Mouse (Mus musculus) gastrocnemius, postnatal 10 days (tissue): ENCODE data around the gene Map3k12. TPM values are rescaled to one million over a fixed set of nuclear protein-coding genes. Genes with fewer than 3 reads are reported as not detected.
A peak's percentile ranks its signal among the peaks of the same experiment; 100 is the strongest.

Source experiments
- DNase-seq: peaks from one replicate; pipeline ENCODE4 v3.0.0; 2021; ENCODE audit warnings: mixed read lengths
- total RNA-seq, 2 experiments: library from RNA; stranded (reverse); gene quantifications; 2 replicates each; pipeline ENCODE4 v1.2.3; 2021

Map3k12 gene
- total RNA-seq, 2 experiments from 2014 or later, result 3.8 to 4.9 TPM

GRCm38 (mm10) chr15:102458904-102459317 lies 58.0 kb downstream of the Map3k12 start, which contains the start of gene Prr13:
Gene Prr13 (plus strand): TSS chr15:102459028.
- DNase-seq, result peak; percentile 71

- no peak for DNase-seq
Measured at GRCm38 (mm10) chr15:102458050-102458736, 58.7 kb downstream of the Map3k12 start.

GRCm38 (mm10) chr15:102455993-102456392 lies 60.9 kb downstream of the Map3k12 start:
- DNase-seq, result no peak

GRCm38 (mm10) chr15:102451666-102452430 lies 65.0 kb downstream of the Map3k12 start:
- peak; percentile 27 for DNase-seq

DNA sequence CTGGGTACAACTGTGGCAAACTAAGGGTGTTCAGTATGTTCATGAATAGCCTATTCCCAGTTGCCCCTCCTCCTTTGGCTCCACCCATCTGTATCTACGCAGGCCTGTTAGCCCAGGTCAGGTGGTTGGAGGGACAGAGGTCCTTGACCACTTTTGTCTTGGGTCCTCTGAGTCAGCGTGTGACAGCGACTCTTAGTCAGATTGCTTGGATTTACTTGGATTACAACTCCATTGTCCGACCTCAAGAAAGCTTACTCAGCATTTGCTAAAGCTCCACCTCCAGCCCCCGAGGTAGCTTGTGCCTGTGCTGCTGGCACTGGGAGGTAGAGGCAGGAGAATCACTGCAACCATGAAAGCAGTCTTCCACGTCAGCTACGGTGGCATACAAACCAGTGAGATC lies 65.9 kb downstream of the Map3k12 start:
- DNase-seq, result no peak

DNA sequence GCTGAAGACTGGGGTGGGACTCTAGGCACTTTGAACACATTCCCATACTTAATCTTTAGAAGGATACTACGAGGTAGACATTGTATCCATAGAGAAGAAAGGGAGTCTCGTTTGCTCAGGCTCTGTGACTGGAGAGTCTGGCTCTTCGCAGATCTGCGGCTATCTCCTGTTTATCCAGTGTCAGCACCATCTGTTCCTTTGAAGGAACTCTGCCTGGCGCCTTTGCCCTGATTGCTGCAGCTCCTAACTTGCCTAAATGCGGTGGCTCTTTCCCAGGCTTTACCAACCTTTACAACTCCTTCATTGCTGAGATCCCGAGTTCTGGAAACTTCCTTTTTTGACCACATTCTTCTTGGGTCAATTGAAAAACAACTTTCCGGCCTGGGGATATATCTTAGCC lies 67.5 kb downstream of the Map3k12 start:
- DNase-seq, result no peak

Other genes starting within 250 kb of the Map3k12 start
- not detected for gene Gm9918, start 246.5 kb downstream of the Map3k12 start, total RNA-seq
- 10 to 100 TPM; 16.1 to 17.6 TPM for gene Mfsd5, start 237.6 kb downstream of the Map3k12 start, total RNA-seq
- gene Espl1, start 220.8 kb downstream of the Map3k12 start, total RNA-seq, result 1 to 10 TPM; 5.3 to 7.8 TPM
- 100 to 1,000 TPM; 278 to 289 TPM for gene Pfdn5, start 190.9 kb downstream of the Map3k12 start, total RNA-seq
- 10 to 100 TPM; 18.7 to 20.8 TPM for gene Myg1, start 185.4 kb downstream of the Map3k12 start, total RNA-seq
- 10 to 100 TPM in 1 of 2 experiments, 1 to 10 TPM in 1; 7.8 to 11.1 TPM for gene Aaas, start 166.3 kb downstream of the Map3k12 start, total RNA-seq
- 1 to 10 TPM in 1 of 2 experiments, under 1 TPM in 1; 0.14 to 7.4 TPM for gene Sp7, start 149.9 kb downstream of the Map3k12 start, total RNA-seq
- gene Sp1, start 110.9 kb downstream of the Map3k12 start, total RNA-seq, result 10 to 100 TPM; 32.9 to 43.2 TPM
- 1 to 10 TPM; 4.1 to 5.8 TPM for gene Amhr2, start 71.7 kb downstream of the Map3k12 start, total RNA-seq
- 10 to 100 TPM; 11.3 to 14.5 TPM for gene Prr13, start 58.0 kb downstream of the Map3k12 start, total RNA-seq
- 100 to 1,000 TPM; 476 to 508 TPM for gene Pcbp2, start 46.5 kb downstream of the Map3k12 start, total RNA-seq
- gene Gm10337, start 13.3 kb downstream of the Map3k12 start, total RNA-seq, result not detected
- gene Tarbp2, start 1.1 kb upstream of the Map3k12 start, total RNA-seq, result 10 to 100 TPM; 45.7 to 49.2 TPM
- 1 to 10 TPM; 1.2 to 3.4 TPM for gene Npff, start 7.9 kb upstream of the Map3k12 start, total RNA-seq
- under 1 TPM in 1 of 2 experiments, not detected in 1; 0.56 TPM for gene Gm28047, start 108.0 kb upstream of the Map3k12 start, total RNA-seq
- 10 to 100 TPM; 62.9 to 79.6 TPM for gene Atf7, start 108.4 kb upstream of the Map3k12 start, total RNA-seq
- gene Atp5g2, start 155.3 kb upstream of the Map3k12 start, total RNA-seq, result 10 to 100 TPM; 34.2 to 41.1 TPM
- 10 to 100 TPM; 45.0 to 51.1 TPM for gene Calcoco1, start 205.1 kb upstream of the Map3k12 start, total RNA-seq